Mouse (Mus musculus) erythroid progenitor cell, adult 5-6 weeks (primary cell): ENCODE data around the gene Smim15. TPM values are rescaled to one million over a fixed set of nuclear protein-coding genes. Genes with fewer than 3 reads are reported as not detected.

Source experiments
- ATAC-seq: replicated peaks from 2 replicates; pipeline ENCODE4 v1.8.0; 2016; ENCODE audit warnings: moderate number of reproducible peaks, mild to moderate bottlenecking, moderate TSS enrichment, inconsistent platforms; ENCODE audit not compliant: poor library complexity, low FRiP score, severe bottlenecking
- total RNA-seq, 2 experiments: library from RNA; stranded (forward) in 1 of 2; stranded (reverse) in 1 of 2; fragments of 150-400 nt in 1 of 2; fragments of 186-747, 209-891 nt in 1 of 2; gene quantifications; 2 replicates each; pipeline versions ENCODE4 v1.2.3 to v1.2.4; 2015 to 2017; ENCODE audit warnings: low replicate concordance in 2 of 2

Smim15 gene
- total RNA-seq (2015; ENCODE audit: low replicate concordance) (11.9 and 30.6 TPM in 2 replicates), total RNA-seq (2017; ENCODE audit: low replicate concordance) (43.5 and 59.9 TPM in 2 replicates)

DNA sequence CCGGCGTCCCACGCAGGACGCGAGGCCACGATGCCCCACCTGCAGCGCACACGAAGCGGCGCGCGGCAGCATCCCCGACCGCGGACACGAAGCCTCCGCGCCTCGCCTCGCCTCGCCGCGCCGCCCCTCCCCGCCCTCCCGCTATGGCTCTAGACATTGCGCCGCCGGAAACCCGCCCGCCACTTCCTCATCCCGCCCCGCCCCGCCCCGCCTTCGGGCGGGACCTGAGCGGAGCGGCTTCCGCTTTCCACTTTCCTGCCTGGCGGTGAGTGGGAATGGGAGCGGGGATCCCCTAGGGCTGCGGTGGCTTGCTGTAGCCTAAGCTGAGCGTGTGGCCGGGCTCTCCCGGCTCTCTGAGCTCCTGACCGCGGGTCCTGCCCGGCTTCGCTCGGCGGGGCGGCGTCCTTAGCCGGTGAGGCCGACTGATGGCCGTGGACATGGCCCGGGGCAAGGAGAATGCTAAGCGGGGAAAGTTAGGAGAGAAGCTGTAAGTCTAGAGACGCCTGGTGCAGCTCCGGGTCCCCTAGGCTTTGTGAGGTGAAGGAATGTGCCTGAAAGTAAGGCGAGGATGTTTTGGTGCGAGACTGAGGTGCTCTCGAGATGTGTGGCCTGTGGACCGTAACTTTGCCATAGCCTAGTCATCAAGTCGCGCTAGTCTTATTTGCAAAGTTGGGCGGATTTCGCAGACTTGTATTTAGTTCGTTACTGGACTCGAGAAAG, at the start of gene Smim15:
TSS of gene Smim15 (plus strand) at position 225 of the 720 bp plus-strand sequence.
- peak; percentile 91 for ATAC-seq

DNA sequence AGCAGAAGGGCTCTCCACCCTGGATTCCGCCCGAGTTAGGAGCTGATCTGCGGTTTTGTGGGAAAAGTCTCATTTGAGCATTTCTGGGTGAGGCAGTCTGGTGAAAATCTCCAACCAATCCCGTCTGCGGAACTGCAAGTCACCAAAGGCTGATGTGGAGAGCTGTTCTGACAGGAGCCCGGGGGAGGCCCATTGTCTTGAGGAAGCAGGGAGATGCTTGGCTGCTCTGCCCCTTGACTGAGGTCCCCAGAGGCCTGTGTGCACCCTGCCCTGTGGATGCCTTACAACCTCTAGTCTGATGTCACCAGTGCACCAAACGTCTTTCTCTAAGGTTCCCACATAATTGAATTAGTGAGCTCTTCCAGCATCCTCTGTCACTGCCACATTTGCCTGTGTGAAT, 49.0 kb upstream of the Smim15 start:
- ATAC-seq, result no peak

DNA sequence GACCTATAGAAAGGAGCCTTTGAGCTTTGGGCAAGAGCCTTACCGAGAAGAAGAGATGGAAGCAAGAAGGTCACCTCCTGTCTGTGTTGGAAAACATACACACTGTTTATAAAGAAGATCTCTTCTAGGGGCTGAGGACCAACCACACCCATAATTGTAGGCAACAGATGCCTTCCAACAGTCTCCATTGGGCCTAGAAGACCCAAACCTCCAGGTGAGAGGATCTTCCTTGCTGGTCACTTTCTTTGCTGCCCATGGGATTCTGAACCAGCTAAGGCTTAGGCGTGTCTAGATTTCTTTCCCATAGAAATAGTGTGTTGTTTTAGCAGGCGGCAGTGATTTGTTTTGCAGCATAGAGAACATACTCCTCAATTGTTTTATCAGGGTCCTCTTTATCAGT, 47.9 kb upstream of the Smim15 start:
- ATAC-seq, result no peak

DNA sequence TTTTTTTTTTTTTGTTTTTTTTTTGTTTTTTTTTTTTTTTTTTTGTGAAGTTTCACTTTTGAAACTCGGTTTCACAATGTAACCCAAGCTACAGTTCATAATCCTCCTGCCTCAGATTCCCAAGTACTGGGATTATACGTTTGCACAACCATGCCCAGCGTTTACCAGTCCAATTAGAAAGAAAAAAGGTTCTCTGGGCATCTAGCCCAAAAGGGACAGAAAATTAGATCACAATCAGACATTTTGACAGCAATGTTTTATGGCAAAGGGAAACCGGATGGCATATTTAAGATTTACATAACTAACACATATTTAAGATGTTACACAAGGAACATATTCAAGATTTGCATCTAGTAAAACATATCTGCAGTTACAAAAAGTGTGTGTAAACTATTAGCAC, 36.4 kb upstream of the Smim15 start:
- ATAC-seq, result no peak

DNA sequence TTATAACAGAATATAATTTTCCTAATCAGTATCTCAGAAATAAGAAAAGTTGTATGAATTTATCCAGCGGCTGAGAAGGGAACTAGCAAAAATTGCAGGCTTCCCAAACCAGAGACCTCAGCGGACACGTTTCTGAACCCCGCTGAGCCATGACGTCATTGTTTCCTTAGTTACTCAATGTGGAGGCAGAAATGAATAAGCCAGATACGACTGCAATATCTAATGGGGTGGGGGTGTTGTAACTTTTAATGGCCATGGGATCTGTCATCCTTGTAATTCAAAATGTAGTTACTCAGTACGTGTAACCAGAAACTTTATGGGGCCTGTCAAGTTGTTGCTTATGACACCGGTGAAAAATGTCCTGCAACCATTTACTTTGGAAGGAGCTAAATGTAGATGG, 31.1 kb upstream of the Smim15 start:
- ATAC-seq, result no peak

DNA sequence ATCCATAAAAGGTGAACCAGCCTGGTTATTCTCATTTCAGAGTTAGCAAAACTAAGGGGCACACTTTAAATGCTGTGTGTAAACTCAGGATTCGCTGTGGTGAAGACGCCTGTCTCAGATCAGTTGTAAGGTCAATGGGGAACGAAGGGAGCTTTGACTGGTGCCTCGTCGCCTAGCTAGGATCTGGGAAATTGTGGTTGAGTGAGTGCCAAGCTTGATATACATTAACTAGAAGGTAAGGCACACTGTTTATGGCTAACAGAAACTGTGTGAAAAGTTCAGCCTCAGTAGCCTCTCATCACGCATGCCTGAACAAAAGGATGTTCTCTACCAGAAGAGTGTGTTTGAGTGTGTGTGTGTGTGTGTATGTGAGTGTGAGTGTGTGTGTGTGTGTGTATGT, 30.4 kb upstream of the Smim15 start:
- no peak for ATAC-seq

DNA sequence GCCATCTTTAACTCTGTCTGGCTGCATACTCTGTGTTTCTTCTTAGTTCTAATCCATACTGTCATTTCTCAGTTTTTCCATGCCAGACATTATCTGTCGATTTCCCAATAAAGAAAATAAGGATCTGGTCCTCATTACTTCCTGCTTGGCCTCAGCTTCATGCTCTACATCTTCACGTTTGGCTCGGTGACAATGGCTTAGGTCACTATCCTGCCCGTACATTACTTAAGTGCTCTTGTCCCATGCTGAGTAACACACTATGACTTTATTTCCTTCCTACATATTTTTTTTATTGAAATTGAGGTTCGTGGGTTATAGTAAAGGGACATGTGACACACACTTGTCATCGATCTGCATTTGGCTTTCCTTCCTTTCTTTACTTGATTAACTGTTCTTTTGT, 29.1 kb upstream of the Smim15 start:
- no peak for ATAC-seq

DNA sequence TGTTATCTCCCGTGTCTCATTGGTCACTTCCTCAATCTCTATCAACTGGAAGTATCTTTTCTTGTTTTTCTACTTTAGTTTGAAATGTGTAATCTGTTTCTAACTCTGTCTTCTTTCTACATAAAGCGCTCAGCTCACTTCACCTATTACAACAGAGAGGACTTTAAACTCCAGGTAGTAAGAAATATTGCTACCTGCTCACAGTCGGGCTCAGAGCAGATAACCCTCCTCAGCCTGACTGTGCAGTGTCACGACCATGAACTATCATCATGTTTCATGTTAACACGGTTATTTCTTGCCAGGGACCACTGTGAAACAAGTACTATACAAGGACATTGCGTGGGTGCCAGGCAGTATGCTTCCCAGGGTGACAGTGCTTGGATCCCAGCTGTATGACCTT, 26.9 kb upstream of the Smim15 start:
- no peak for ATAC-seq

DNA sequence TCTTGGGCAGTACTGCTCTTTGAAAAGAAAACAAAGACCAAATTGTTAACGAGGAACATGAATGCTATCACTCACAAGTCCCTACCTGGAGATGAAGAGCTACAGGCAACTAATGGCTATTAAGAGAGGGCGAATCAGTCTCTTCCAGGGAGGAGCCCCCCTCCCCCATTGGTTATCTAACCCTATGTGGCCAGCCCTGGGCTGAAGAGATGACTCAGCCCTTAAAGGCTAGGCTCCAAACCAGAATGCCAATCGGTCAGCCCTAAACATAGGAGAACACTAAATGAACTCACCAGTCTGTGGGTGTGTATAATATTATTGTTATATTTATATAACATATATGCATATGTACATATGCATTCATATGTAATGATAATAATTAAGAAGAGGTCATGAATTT, 18.4 kb upstream of the Smim15 start:
- no peak for ATAC-seq

DNA sequence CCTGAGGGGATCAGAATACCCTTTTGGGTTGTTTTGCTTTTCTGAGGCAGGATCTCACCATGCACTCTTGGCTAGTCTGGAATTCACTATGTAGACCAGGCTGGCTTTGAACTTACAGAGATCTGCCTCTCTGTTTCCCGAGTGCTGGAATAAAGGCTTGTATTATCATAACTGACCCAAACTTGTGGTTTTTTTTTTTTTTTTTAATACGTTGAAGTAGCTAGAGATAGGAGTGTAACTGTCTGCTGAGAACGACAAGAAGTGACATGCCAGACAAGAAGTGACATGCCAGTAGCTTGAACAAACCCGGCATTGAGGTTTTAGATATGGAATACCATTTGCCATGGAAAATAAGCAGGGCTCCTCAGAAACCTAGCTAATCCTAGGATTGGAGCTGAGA, 11.5 kb upstream of the Smim15 start:
- ATAC-seq, result no peak

DNA sequence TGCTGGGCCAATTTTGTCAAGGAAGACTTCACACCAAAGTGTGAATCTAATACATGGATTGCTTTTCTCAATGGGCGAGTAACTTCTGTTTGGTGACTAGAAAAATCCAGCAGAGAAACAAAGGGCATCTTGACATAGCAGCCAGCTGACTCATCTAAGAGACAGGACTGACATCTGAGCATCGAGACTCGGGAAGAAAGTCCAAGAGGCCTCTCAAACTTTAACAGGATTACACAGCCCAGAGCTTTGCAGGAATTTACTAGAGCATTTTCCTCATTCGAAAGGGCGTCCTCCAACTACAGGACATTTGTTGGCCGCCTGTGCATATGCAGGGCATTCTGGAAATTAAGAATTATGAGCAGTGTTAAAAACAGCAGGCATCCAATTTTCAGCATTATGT, 4.9 kb upstream of the Smim15 start:
- ATAC-seq, result no peak

DNA sequence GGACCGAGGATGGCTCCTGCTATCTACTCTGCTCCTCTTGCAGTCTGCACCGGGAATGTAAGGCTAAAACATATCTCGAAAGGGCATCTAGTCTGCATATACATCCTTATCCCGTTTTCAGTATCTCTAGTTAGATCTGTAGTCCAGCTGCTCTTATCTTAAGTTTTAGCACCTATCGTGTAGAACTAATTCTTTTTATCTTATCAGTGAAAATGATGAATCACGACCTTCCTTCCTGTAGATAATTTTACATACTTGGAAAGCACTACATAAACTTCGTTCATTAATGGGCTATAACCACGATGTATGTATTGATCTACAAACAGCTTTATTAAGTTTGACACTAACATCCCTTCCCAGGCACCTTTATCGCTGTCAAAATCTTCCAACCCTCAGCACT, 4.3 kb upstream of the Smim15 start:
- no peak for ATAC-seq

DNA sequence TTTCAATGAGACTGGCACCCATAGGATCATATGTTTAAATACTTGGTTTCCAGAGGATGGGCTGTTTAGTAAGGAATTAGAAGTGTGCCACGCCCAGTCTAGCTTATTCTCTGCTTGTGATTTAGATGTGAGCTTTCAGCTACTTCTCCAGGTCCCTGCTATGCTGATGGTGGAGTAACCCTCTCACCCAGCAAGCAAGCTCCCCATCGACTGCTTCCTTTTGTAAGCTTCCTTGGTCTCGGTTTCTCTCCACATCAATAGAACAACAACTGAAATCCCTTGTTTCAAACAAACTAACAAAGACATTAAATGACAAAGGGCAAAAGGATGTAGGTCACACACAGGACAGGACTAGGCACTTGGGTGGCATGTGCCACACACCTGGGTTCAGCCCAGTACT, 3.8 kb upstream of the Smim15 start:
- no peak for ATAC-seq

DNA sequence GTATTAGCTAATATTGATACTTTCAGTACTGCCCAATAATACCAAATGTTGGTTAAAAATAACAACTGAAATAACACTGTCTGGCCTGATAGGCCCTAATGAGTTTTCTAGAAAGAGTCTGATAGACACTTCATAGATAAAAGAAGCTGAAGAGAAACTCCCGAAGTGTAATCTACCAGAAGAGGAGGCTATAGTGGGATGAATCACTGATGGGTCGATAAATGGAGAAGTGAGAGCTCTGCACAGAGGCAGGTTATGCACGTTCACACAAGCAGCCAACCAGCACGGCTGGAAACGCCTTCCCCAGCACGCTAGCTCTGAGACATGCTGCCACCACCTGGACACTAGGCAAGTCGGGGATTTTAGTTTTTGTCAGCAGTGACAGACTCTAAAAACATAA, 2.9 kb upstream of the Smim15 start:
- no peak for ATAC-seq

DNA sequence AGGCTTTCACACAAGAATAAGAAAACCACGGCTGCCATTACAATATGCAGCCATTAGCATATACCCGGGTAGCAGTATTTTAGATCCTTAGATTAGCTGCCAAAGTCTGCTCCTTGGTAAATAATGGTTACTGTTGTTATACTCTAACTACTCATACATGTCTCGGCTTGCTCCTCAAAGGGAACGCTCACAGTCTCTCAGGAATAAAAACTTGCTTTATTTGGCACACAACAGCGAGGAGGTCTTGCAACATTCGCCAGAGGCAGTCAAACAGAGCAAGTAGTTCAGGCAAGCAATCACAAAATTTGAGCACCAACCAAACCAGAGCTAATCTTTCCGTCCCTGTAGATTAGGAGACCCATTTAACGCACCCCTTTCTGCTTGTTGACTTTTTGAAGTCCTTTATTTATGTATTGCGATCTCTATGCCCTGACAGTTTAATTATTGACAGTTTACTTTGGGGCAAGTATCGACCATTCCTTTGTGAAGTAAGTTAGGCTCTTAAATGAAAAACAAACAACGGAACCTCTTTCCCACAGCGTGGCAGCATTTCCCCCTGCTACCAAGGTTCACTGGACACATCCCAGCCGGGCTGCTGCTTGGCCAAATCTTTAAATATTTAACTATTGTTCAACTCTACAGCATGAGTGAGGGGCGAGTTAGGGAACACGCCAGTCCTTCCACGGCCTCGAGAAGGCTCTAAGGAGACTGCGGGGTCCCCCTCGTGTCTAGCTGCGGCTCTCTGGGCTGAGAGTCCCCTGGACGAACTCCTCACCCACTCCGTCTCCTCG, 620 bp upstream of the Smim15 start:
- no peak for ATAC-seq

DNA sequence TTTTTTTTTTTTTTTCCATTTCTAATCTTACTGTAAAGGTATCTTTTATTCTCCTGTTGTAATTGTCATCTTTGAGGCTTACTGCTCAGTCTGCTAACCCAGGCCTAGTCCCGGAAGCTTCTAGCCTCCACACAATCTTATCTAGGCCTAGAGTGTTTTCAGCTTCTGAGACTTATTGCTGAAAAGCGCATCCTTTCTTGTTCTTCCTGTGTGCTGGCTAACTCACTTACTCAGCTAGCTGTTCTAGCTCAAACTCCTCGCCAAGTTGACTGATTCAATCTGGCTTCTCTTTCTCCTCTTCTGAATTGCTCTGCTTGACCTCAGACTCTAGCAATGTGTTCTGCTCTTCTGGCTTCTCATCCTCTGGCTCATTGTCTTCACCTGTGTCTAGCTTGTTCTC, 1.4 kb downstream of the Smim15 start:
- no peak for ATAC-seq

DNA sequence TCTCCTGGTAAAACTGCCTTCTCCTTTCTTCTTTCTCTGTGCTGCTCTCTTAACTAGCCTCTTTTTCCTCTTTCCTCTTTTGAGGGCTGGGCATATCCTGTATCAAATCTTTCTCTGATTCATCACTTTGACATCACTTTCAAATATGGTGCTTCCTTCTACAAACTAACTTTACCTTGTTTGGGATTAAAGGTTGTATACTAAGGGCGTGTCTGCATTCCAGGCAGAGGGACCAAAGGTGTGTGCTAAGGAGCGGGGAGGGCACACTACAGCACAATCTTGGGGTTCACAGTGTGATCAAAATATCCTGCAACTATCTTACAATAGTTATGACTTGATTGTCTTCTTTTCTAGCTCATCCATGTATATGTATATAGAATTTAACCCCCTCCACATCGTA, 1.8 kb downstream of the Smim15 start:
- no peak for ATAC-seq

DNA sequence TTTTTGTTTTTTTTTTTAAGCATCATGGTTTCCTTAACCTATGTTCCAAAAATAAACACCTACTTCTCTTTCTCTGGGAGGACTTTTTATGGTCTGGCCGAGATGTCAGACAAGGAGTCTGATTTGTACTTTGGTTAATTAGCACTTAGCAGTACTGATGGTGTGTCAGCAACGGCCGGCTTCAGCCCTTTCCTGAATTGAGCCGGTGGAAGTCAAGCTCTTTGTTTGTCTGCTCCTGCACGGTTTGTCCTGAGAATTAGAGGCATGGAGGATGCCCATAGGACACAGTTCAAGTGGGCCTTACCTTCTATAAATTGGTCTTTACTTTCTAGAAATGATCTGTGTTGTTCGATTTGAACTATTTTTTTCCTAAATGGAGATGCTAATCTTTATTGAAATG, 2.6 kb downstream of the Smim15 start:
- ATAC-seq, result no peak

DNA sequence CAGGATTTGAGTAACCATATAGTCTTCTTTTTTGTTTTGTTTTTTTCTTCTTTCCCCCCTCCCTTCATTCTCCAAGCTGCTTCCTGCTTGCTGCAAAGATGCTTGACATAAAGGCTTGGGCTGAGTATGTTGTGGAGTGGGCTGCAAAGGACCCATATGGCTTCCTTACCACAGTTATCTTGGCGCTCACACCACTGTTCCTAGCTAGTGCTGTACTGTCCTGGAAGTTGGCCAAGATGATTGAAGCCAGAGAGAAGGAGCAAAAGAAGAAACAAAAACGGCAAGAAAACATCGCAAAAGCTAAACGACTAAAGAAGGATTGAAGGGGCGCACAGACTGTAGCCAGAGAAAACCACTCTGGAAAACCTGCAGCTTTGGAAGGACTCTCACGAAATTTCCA, 3.1 kb downstream of the Smim15 start:
- ATAC-seq, result no peak

DNA sequence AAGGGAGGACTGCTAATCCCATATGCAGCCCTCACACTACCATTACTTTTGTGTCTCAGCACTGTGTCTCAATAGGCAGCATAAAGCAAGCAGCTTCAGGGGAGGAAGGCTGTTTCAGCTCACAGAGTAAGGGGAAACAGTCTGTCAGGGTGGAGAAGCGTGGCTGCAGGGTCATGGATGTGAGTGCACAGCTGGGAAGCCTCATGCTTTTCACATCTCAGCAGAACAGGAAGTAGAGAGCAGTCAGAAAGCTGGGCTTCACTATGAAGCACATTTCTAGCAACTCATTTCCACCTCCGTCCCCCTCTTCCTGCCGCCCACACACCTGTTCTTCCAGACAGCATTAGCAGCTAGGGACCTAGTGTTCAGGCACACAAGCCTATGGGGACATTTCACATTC, 12.7 kb downstream of the Smim15 start:
- ATAC-seq, result no peak

DNA sequence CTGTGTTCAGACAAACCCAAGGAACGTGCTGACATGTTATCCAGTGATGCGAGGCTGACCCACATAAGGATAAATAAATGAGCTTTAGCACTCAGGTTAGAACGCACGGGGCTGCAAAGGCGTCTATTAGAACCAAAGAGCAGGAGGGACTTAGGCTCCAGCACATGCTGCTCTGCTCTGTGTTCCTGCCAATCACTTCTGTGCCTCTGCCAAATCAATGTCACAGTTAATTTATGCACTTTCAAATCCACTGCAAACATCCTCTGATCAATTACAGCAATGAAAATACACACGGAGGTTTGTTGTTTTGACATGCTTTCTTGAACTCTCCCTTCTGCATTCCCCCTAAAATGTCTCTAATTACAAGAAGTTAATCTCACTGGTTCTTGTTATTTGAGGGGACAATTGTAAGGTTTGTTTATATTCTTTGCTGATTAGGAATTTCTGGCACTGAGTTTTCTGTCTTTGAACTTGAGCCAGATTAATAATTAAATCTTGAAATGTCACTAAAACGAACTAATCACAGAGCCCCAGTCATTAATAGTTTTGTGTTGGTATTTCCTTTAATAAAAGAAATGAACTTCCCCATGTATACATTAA, 16.1 kb downstream of the Smim15 start:
- ATAC-seq, result no peak
